Mouse (Mus musculus) embryonic facial prominence, embryonic 13.5 days (tissue): ENCODE results near the gene Zbtb12. TPM values are rescaled to one million over a fixed set of nuclear protein-coding genes. Genes with fewer than 3 reads are reported as not detected.
"Not testable (repeated sequence)": the region's sequence is repeated elsewhere in the genome, so short reads cannot be mapped to it uniquely, and the experiment has no call there.

Experiments used
- ATAC-seq: fragments of 200-750 bp; cut with Nextera tagmentation; 2 replicates; pipeline ENCODE4 v1.8.0; 2017; ENCODE audit warnings: low read depth; ENCODE audit not compliant: insufficient number of reproducible peaks, insufficient read depth, low FRiP score, low TSS enrichment
- H3K27ac ChIP-seq: fragments of 300-500 bp; sonication (generic); 2 replicates; pipeline ENCODE4 v1.5.1; 2015; ENCODE audit warnings: moderate library complexity, mild to moderate bottlenecking, inconsistent platforms
- H3K27me3 ChIP-seq: fragments of 300-500 bp; sonication (generic); 2 replicates; pipeline ENCODE4 v1.6.1; 2015; ENCODE audit warnings: mild to moderate bottlenecking, inconsistent platforms
- H3K36me3 ChIP-seq: fragments of 300-500 bp; sonication (generic); 2 replicates; pipeline ENCODE4 v1.6.1; 2015; ENCODE audit warnings: mild to moderate bottlenecking, inconsistent platforms
- H3K4me1 ChIP-seq: fragments of 300-500 bp; sonication (generic); 2 replicates; pipeline ENCODE4 v1.6.1; 2015; ENCODE audit warnings: inconsistent platforms
- H3K4me2 ChIP-seq: fragments of 300-500 bp; sonication (generic); 2 replicates; pipeline ENCODE4 v1.6.1; 2015; ENCODE audit warnings: moderate library complexity, mild to moderate bottlenecking, inconsistent platforms
- H3K4me3 ChIP-seq: fragments of 300-500 bp; sonication (generic); 2 replicates; pipeline ENCODE4 v1.5.1; 2015; ENCODE audit warnings: mild to moderate bottlenecking, inconsistent platforms
- H3K9ac ChIP-seq: fragments of 300-500 bp; sonication (generic); 2 replicates; pipeline ENCODE4 v1.6.1; 2015; ENCODE audit warnings: mild to moderate bottlenecking, inconsistent platforms
- H3K9me3 ChIP-seq: fragments of 300-500 bp; sonication (generic); 2 replicates; pipeline ENCODE4 v1.6.1; 2016; ENCODE audit warnings: inconsistent platforms
- WGBS: fragments of 180-500 bp; shearing (Covaris S2); methylation state at CpG from one replicate; pipeline ENCODE4 v1.1.7; 2015; ENCODE audit warnings: mixed read lengths; 5-methylcytosine and 5-hydroxymethylcytosine counted together
- polyA plus RNA-seq: library from polyadenylated mRNA; unstranded; fragments of >200 nt; fragmentation: Nextera tagmentation; extraction: Ambion mirVana; gene quantifications from 2 replicates; pipeline ENCODE4 v1.2.1, GENCODE M21; 2015

Zbtb12 gene
- 5.5 and 7.1 TPM in 2 replicates for polyA plus RNA-seq

GRCm38 (mm10) chr17:34879336-34879879 lies at the start of gene Zbtb12:
Gene Zbtb12 (plus strand): TSS chr17:34879483.
- peak within 1 kb of the TSS; percentile 48 for H3K27ac ChIP-seq
- H3K27me3 ChIP-seq = no peaks in the 10 kb centered on the region
- H3K36me3 ChIP-seq = no peaks in the 10 kb centered on the region
- no peak within 1 kb of the TSS for H3K4me3 ChIP-seq
- no peak for ATAC-seq
- peak within 1 kb of the TSS; percentile 32; the same call in 1 of the 2 replicates for H3K9ac ChIP-seq
- H3K4me2 ChIP-seq = peak within 1 kb of the TSS; percentile 28; the same call in 1 of the 2 replicates
- no peaks in the 10 kb centered on the region for H3K9me3 ChIP-seq
- H3K4me1 ChIP-seq = peaks cover 26% of the 10 kb centered on the region
- 35% methylated on average over 11 of the region's 11 CpGs for WGBS

- H3K9ac ChIP-seq, ATAC-seq, H3K4me1 ChIP-seq, H3K27me3 ChIP-seq, H3K9me3 ChIP-seq, H3K4me2 ChIP-seq, H3K27ac ChIP-seq, H3K4me3 ChIP-seq: not testable (repeated sequence)
- H3K36me3 ChIP-seq = peaks cover 69% of the 10 kb centered on the region
- 78% methylated on average over 1 of the region's 1 CpGs for WGBS
Measured at GRCm38 (mm10) chr17:34830776-34831175, 48.5 kb upstream of the Zbtb12 start.

GRCm38 (mm10) chr17:34836155-34836855 lies 43.0 kb upstream of the Zbtb12 start:
- peaks cover 55% of the 10 kb centered on the region for H3K36me3 ChIP-seq
- H3K27me3 ChIP-seq = no peaks in the 10 kb centered on the region
- H3K9ac ChIP-seq = peak overlapping the region; percentile 86
- 4% methylated on average over 48 of the region's 48 CpGs for whole genome bisulfite sequencing
- peaks cover 22% of the 10 kb centered on the region for H3K4me1 ChIP-seq
- peak; percentile 21; the same call in 1 of the 2 replicates for ATAC-seq
- peak overlapping the region; percentile 92 for H3K4me2 ChIP-seq
- peak overlapping the region; percentile 84 for H3K4me3 ChIP-seq
- peak overlapping the region; percentile 85; the same call in 1 of the 2 replicates for H3K27ac ChIP-seq
- H3K9me3 ChIP-seq = no peaks in the 10 kb centered on the region

GRCm38 (mm10) chr17:34836856-34837221 lies 42.4 kb upstream of the Zbtb12 start, which contains the start of the genes Stk19 and Dxo:
Gene Stk19 (minus strand): TSS chr17:34836945.
Gene Dxo (plus strand): TSS chr17:34837019.
- under 1% methylated on average over 40 of the region's 40 CpGs for WGBS
- peak within 1 kb of the TSS; percentile 92 for H3K4me2 ChIP-seq
- peak within 1 kb of the TSS; percentile 84 for H3K4me3 ChIP-seq
- peak within 1 kb of the TSS; percentile 85 for H3K27ac ChIP-seq
- H3K9me3 ChIP-seq = no peaks in the 10 kb centered on the region
- H3K9ac ChIP-seq = peak within 1 kb of the TSS; percentile 86
- H3K36me3 ChIP-seq = peaks cover 56% of the 10 kb centered on the region
- peak; percentile 86 for ATAC-seq
- peaks cover 22% of the 10 kb centered on the region for H3K4me1 ChIP-seq
- H3K27me3 ChIP-seq = no peaks in the 10 kb centered on the region

- H3K4me2 ChIP-seq = peak overlapping the region; percentile 92
- H3K36me3 ChIP-seq = peaks cover 56% of the 10 kb centered on the region
- peak overlapping the region; percentile 86 for H3K9ac ChIP-seq
- H3K27me3 ChIP-seq = no peaks in the 10 kb centered on the region
- 39% methylated on average over 42 of the region's 43 CpGs for WGBS
- no peak for ATAC-seq
- no peaks in the 10 kb centered on the region for H3K9me3 ChIP-seq
- peak overlapping the region; percentile 85; the same call in 1 of the 2 replicates for H3K27ac ChIP-seq
- peak overlapping the region; percentile 84 for H3K4me3 ChIP-seq
- peaks cover 22% of the 10 kb centered on the region for H3K4me1 ChIP-seq
Measured at GRCm38 (mm10) chr17:34837464-34838324, 41.6 kb upstream of the Zbtb12 start.

- no peak overlapping the region for H3K27ac ChIP-seq
- no peaks in the 10 kb centered on the region for H3K27me3 ChIP-seq
- no peak for ATAC-seq
- 89% methylated on average over 7 of the region's 7 CpGs for WGBS
- H3K9me3 ChIP-seq = no peaks in the 10 kb centered on the region
- no peak overlapping the region for H3K4me3 ChIP-seq
- peaks cover 22% of the 10 kb centered on the region for H3K4me1 ChIP-seq
- H3K36me3 ChIP-seq = peaks cover 54% of the 10 kb centered on the region
- peak overlapping the region; percentile 27; the same call in 1 of the 2 replicates for H3K9ac ChIP-seq
- no peak overlapping the region for H3K4me2 ChIP-seq
Measured at GRCm38 (mm10) chr17:34838785-34839184, 40.5 kb upstream of the Zbtb12 start.

- ATAC-seq = no peak
- Histone ChIP-seq H3K4me1 (peaks cover 18% of the 10 kb centered on the region), H3K9ac (no peak overlapping the region), H3K4me3 (no peak overlapping the region), H3K4me2 (no peak overlapping the region), H3K27me3 (no peaks in the 10 kb centered on the region), H3K9me3 (no peaks in the 10 kb centered on the region), H3K27ac (no peak overlapping the region), H3K36me3 (peaks cover 71% of the 10 kb centered on the region)
- 79% methylated on average over 6 of the region's 6 CpGs for WGBS
Measured at GRCm38 (mm10) chr17:34840736-34841307, 38.5 kb upstream of the Zbtb12 start.

GRCm38 (mm10) chr17:34844884-34845283 lies 34.4 kb upstream of the Zbtb12 start:
- no peaks in the 10 kb centered on the region for H3K9me3 ChIP-seq
- H3K36me3 ChIP-seq = peaks cover 82% of the 10 kb centered on the region
- no peak overlapping the region for H3K4me2 ChIP-seq
- H3K27me3 ChIP-seq = no peaks in the 10 kb centered on the region
- ATAC-seq = no peak
- 93% methylated on average over 13 of the region's 13 CpGs for WGBS
- H3K9ac ChIP-seq = no peak overlapping the region
- H3K4me3 ChIP-seq = no peak overlapping the region
- no peak overlapping the region for H3K27ac ChIP-seq
- H3K4me1 ChIP-seq = peaks cover 7% of the 10 kb centered on the region

GRCm38 (mm10) chr17:34847192-34847591 lies 32.1 kb upstream of the Zbtb12 start:
- Histone ChIP-seq H3K27ac (no peak overlapping the region), H3K4me2 (no peak overlapping the region), H3K9ac (no peak overlapping the region), H3K4me3 (no peak overlapping the region), H3K27me3 (no peaks in the 10 kb centered on the region), H3K9me3 (no peaks in the 10 kb centered on the region), H3K36me3 (peaks cover 60% of the 10 kb centered on the region), H3K4me1 (peaks cover 24% of the 10 kb centered on the region)
- no peak for ATAC-seq
- WGBS = 89% methylated on average over 6 of the region's 6 CpGs

- no peaks in the 10 kb centered on the region for H3K9me3 ChIP-seq
- no peak overlapping the region for H3K9ac ChIP-seq
- peaks cover 25% of the 10 kb centered on the region for H3K4me1 ChIP-seq
- peaks cover 60% of the 10 kb centered on the region for H3K36me3 ChIP-seq
- H3K27me3 ChIP-seq = no peaks in the 10 kb centered on the region
- ATAC-seq = no peak
- no peak overlapping the region for H3K27ac ChIP-seq
- WGBS = 91% methylated on average over 7 of the region's 7 CpGs
- H3K4me2 ChIP-seq = no peak overlapping the region
- H3K4me3 ChIP-seq = no peak overlapping the region
Measured at GRCm38 (mm10) chr17:34847615-34848014, 31.7 kb upstream of the Zbtb12 start.
